Mouse (Mus musculus): ENCODE results near the gene Scml4. TPM values are rescaled to one million over a fixed set of nuclear protein-coding genes. Genes with fewer than 3 reads are reported as not detected.
A peak's percentile ranks its signal among the peaks of the same experiment; 100 is the strongest.

The Scml4 gene
- polyA plus RNA-seq, 1 experiment, result 0.56 TPM

GRCm38 (mm10) chr10:42947336-42947735 lies 87.2 kb downstream of the Scml4 start:
- TF ChIP-seq POLR2A (IDR thresholded peaks at IDR 0.05; ENCODE audit: control insufficient read depth, low read depth, low read length), result no peak
- no peak for TF ChIP-seq CTCF (IDR thresholded peaks at IDR 0.05; ENCODE audit: control insufficient read depth, insufficient read depth, insufficient replicate concordance, low read depth, low read length)
- no peak overlapping the region for H3K27ac ChIP-seq (ENCODE audit: control insufficient read depth, insufficient read depth, low read depth, low read length)

GRCm38 (mm10) chr10:42950252-42950751 lies 90.1 kb downstream of the Scml4 start:
- Histone ChIP-seq H3K27ac (ENCODE audit: control insufficient read depth, insufficient read depth, low read depth, low read length) (no peak overlapping the region), H3K36me3 (ENCODE audit: control insufficient read depth, insufficient read depth, low read length) (no peaks in the 10 kb centered on the region), H3K27me3 (ENCODE audit: control insufficient read depth, insufficient read depth, low read length) (no peaks in the 10 kb centered on the region), H3K4me1 (ENCODE audit: control insufficient read depth, insufficient read depth, low read length) (peaks cover 16% of the 10 kb centered on the region), H3K4me3 (ENCODE audit: control insufficient read depth, low read depth, low read length) (no peak overlapping the region)
- no peak for TF ChIP-seq POLR2A (IDR thresholded peaks at IDR 0.05; ENCODE audit: control insufficient read depth, low read depth, low read length)
- TF ChIP-seq CTCF (IDR thresholded peaks at IDR 0.05; ENCODE audit: control insufficient read depth, insufficient read depth, insufficient replicate concordance, low read depth, low read length), result no peak

More at GRCm38 (mm10) chr10:42947336-42947735, 87.2 kb downstream of the Scml4 start:
- Histone ChIP-seq H3K4me1 (ENCODE audit: control insufficient read depth, insufficient read depth, low read length) (peaks cover 11% of the 10 kb centered on the region), H3K36me3 (ENCODE audit: control insufficient read depth, insufficient read depth, low read length) (no peaks in the 10 kb centered on the region), H3K27me3 (ENCODE audit: control insufficient read depth, insufficient read depth, low read length) (no peaks in the 10 kb centered on the region), H3K4me3 (ENCODE audit: control insufficient read depth, low read depth, low read length) (no peak overlapping the region)

GRCm38 (mm10) chr10:42951078-42952045 lies 91.2 kb downstream of the Scml4 start:
- H3K36me3 ChIP-seq (ENCODE audit: control insufficient read depth, insufficient read depth, low read length), result no peaks in the 10 kb centered on the region
- H3K4me1 ChIP-seq (ENCODE audit: control insufficient read depth, insufficient read depth, low read length), result peaks cover 16% of the 10 kb centered on the region
- TF ChIP-seq POLR2A (IDR thresholded peaks at IDR 0.05; ENCODE audit: control insufficient read depth, low read depth, low read length) (no peak), CTCF (IDR thresholded peaks at IDR 0.05; ENCODE audit: control insufficient read depth, insufficient read depth, insufficient replicate concordance, low read depth, low read length) (no peak)
- no peaks in the 10 kb centered on the region for H3K27me3 ChIP-seq (ENCODE audit: control insufficient read depth, insufficient read depth, low read length)
- H3K4me3 ChIP-seq (ENCODE audit: control insufficient read depth, low read depth, low read length), result no peak overlapping the region
- H3K27ac ChIP-seq (ENCODE audit: control insufficient read depth, insufficient read depth, low read depth, low read length), result no peak overlapping the region

DNA sequence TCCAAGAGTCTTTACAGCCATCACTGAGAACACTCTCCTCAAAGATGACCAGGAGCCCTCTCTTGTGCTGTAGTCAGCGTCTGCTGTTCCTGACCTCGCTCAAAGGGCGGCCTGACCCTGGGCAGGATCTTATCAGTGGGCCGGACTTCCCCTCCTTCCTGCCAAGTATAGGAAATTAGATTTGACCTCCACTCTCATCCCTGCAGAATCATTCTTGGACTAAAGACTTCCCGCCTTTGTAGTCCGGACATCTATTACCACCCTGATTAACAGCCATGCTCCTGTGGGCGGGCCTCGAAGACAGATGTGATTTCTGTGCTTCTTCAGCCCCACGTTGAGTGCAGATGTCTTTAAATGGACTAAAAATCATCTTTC lies 91.9 kb downstream of the Scml4 start:
- no peak overlapping the region for H3K4me3 ChIP-seq (ENCODE audit: control insufficient read depth, low read depth, low read length)
- peaks cover 16% of the 10 kb centered on the region for H3K4me1 ChIP-seq (ENCODE audit: control insufficient read depth, insufficient read depth, low read length)
- H3K36me3 ChIP-seq (ENCODE audit: control insufficient read depth, insufficient read depth, low read length), result no peaks in the 10 kb centered on the region
- TF ChIP-seq POLR2A (IDR thresholded peaks at IDR 0.05; ENCODE audit: control insufficient read depth, low read depth, low read length) (no peak), CTCF (IDR thresholded peaks at IDR 0.05; ENCODE audit: control insufficient read depth, insufficient read depth, insufficient replicate concordance, low read depth, low read length) (no peak)
- H3K27me3 ChIP-seq (ENCODE audit: control insufficient read depth, insufficient read depth, low read length), result no peaks in the 10 kb centered on the region
- H3K27ac ChIP-seq (ENCODE audit: control insufficient read depth, insufficient read depth, low read depth, low read length), result no peak overlapping the region

DNA sequence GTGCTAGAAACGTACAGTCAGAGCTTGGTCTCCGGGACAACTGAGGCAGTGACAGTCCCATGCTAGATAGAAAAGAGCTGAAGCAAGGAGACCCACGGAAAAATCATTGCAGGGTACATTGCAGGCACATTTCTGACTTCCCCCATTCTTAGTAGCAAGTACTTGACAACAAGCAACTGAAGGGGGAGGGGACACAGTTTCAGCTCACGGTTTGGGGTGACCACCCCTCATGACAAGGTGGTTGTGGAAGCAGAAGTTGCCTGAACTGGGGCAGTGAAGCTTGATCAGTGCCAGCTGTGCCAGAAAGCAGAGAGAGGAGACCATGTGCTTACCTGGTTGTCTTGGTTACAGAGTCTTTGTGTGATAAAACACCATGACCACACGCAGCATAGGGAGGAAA lies 93.4 kb downstream of the Scml4 start:
- TF ChIP-seq CTCF (IDR thresholded peaks at IDR 0.05; ENCODE audit: control insufficient read depth, insufficient read depth, insufficient replicate concordance, low read depth, low read length) (no peak), POLR2A (IDR thresholded peaks at IDR 0.05; ENCODE audit: control insufficient read depth, low read depth, low read length) (no peak)
- H3K27me3 ChIP-seq (ENCODE audit: control insufficient read depth, insufficient read depth, low read length), result no peaks in the 10 kb centered on the region
- no peak overlapping the region for H3K27ac ChIP-seq (ENCODE audit: control insufficient read depth, insufficient read depth, low read depth, low read length)
- peaks cover 18% of the 10 kb centered on the region for H3K4me1 ChIP-seq (ENCODE audit: control insufficient read depth, insufficient read depth, low read length)
- H3K36me3 ChIP-seq (ENCODE audit: control insufficient read depth, insufficient read depth, low read length), result no peaks in the 10 kb centered on the region
- H3K4me3 ChIP-seq (ENCODE audit: control insufficient read depth, low read depth, low read length), result no peak overlapping the region

GRCm38 (mm10) chr10:42955205-42955604 lies 95.0 kb downstream of the Scml4 start:
- Histone ChIP-seq H3K36me3 (ENCODE audit: control insufficient read depth, insufficient read depth, low read length) (no peaks in the 10 kb centered on the region), H3K4me1 (ENCODE audit: control insufficient read depth, insufficient read depth, low read length) (peaks cover 18% of the 10 kb centered on the region), H3K4me3 (ENCODE audit: control insufficient read depth, low read depth, low read length) (no peak overlapping the region), H3K27me3 (ENCODE audit: control insufficient read depth, insufficient read depth, low read length) (no peaks in the 10 kb centered on the region), H3K27ac (ENCODE audit: control insufficient read depth, insufficient read depth, low read depth, low read length) (no peak overlapping the region)
- no peak for TF ChIP-seq POLR2A (IDR thresholded peaks at IDR 0.05; ENCODE audit: control insufficient read depth, low read depth, low read length)
- TF ChIP-seq CTCF (IDR thresholded peaks at IDR 0.05; ENCODE audit: control insufficient read depth, insufficient read depth, insufficient replicate concordance, low read depth, low read length), result no peak

DNA sequence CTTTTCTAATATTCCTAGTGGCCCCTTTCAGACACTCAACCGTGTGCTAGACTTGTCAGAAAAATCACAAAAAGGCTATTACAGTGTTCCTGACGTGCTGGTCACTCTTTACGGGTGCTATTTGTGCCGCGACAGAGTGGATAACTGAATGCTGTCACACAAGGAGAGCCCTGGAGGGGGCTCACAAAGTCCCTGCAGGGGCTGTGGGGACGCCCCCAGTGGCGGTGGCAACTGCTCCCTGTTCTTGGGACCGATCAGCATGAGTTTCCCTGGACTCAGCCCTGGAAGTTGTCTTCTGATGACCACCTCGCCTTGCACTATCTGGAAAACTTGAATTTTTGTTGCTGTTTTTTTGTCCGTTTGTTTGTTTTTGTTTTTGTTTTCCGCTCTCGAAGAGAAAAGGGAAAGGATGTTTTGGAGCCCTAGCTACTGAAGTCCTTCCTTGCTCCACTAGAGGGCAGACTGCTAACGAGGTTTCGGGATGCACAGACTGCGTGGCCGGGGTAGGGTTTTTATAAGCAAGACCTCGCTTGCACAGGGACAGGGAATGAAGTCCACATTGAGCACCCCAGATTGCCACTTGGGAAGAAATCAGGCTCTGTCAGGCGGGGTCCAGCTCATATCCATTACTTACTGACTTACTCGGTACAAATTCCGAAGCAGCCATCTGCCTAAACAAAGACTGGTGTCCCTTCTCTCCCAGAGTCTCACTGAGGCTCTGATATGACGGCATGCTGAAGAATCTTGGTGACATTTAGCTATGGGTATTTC lies 97.9 kb downstream of the Scml4 start:
- no peaks in the 10 kb centered on the region for H3K27me3 ChIP-seq (ENCODE audit: control insufficient read depth, insufficient read depth, low read length)
- no peak overlapping the region for H3K27ac ChIP-seq (ENCODE audit: control insufficient read depth, insufficient read depth, low read depth, low read length)
- TF ChIP-seq CTCF (IDR thresholded peaks at IDR 0.05; ENCODE audit: control insufficient read depth, insufficient read depth, insufficient replicate concordance, low read depth, low read length), result peak; percentile 73; the same call in 1 of the 2 replicates
- TF ChIP-seq POLR2A (IDR thresholded peaks at IDR 0.05; ENCODE audit: control insufficient read depth, low read depth, low read length), result no peak
- peaks cover 4% of the 10 kb centered on the region for H3K4me1 ChIP-seq (ENCODE audit: control insufficient read depth, insufficient read depth, low read length)
- peak overlapping the region; percentile 59 for H3K4me3 ChIP-seq (ENCODE audit: control insufficient read depth, low read depth, low read length)
- no peaks in the 10 kb centered on the region for H3K36me3 ChIP-seq (ENCODE audit: control insufficient read depth, insufficient read depth, low read length)
